Mouse (Mus musculus): ENCODE results near the gene Il18r1.

GRCm38 (mm10) chr1:40514851-40515585 is 49.7 kb downstream of the Il18r1 start, which contains the start of gene Il18rap:
- no peak for TF ChIP-seq ZC3H11A (IDR thresholded peaks at IDR 0.05; ENCODE audit: borderline replicate concordance, low read depth, low read length)
- no peak for TF ChIP-seq CHD2 (IDR thresholded peaks at IDR 0.05; ENCODE audit: low read depth, low read length)
- no peak for TF ChIP-seq HCFC1 (IDR thresholded peaks at IDR 0.05; ENCODE audit: borderline replicate concordance, insufficient read depth, low read length)
- TF ChIP-seq MAFK (IDR thresholded peaks at IDR 0.05; ENCODE audit: insufficient read depth, low read depth, low read length) = no peak

All from ES-E14 (cell line).